Mouse (Mus musculus) G1E-ER4 (cell line): ENCODE measurements around the gene F2r. TPM values are rescaled to one million over a fixed set of nuclear protein-coding genes. Genes with fewer than 3 reads are reported as not detected.

Experiments used
- GATA1 ChIP-seq: IDR thresholded peaks from one replicate; pipeline ENCODE4 v1.8.0; 2012; ENCODE audit warnings: low read length, inconsistent platforms
- polyA plus RNA-seq: library from polyadenylated mRNA; stranded (reverse); fragments of >175 nt; gene quantifications from 2 replicates; pipeline ENCODE4 v1.2.3, GENCODE M21; 2012

F2r gene
- polyA plus RNA-seq, 1 experiment, result not detected

DNA sequence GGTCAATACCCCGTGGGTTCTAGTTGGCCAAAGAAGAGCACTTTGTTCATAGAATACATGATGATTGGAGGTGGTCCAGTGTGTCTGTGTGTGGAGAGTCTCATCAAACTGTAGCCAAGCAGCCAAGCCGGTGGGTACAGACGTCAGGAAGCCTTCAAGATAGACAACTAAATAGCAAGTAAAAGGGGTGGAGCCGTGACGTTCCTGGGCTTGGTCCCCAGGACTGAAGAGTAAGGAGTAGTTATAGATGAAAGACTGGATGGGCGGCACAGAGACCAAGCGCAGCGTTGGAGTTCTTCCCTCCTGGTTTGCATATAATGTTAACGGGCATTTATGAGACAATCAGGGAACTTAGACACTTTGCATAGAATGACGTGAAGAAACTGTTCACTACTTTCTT, 6.0 kb downstream of the F2r start:
- TF ChIP-seq GATA1, result no peak

- no peak for TF ChIP-seq GATA1
These were observed 6.5 kb downstream of the F2r start for GRCm38 (mm10) chr13:95611752-95612151.

GRCm38 (mm10) chr13:95610786-95611562, 7.3 kb downstream of the F2r start:
- TF ChIP-seq GATA1, result no peak

DNA sequence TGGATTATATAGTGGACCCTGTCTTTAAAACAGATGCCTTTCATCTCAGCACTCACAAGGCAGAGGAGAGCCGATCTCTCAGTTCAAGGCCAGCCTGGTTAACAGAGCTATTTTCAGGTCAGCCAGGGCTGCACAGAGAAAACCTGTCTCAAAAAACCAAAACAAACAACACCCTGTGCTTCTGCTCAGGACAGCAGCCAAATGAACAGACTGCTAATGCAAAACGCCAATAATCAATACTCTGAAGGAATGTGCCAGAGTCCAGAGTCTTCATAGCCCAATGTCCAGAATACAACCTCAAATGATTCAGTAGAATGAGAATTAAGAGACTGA, 9.2 kb downstream of the F2r start:
- no peak for TF ChIP-seq GATA1

- TF ChIP-seq GATA1, result no peak
These were observed 9.7 kb downstream of the F2r start for GRCm38 (mm10) chr13:95608416-95609087.

DNA sequence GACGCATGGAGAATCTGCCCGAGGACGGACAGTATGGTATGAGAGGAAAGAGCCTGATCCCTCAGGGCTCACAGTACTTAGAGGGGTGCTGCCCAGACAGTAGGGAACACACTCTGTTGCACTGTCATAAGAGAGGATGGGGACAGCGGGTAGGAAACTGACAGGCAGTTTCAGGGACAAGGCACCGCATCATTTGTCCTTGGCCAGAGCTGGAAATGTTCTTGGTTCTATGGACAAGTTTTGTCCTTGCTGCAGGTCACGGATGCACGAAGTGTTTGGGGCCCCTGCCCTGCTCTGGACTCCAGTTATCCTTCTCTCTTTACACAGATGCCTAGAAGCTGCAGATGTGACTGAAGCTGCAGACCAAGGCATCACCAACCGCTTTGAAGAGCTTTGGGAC, 11.3 kb downstream of the F2r start:
- no peak for TF ChIP-seq GATA1

DNA sequence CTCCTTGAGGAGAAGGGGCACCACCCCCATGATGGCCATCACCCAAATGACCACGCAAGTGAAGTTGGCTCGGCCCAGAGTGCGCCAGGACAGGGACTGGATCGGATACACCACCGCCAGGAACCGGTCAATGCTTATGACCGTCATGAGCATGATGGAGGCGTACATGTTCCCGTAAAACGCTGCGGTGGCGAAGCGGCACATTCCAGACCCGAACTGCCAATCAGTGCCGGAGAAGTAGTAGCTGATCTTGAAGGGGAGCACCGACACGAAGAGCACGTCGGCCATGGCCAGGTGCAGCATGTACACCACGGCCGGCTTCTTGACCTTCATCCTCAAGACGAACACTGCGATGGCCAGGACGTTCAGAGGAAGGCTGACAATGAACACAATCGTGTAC, 14.0 kb downstream of the F2r start:
- TF ChIP-seq GATA1, result no peak

GRCm38 (mm10) chr13:95599833-95600359, 18.4 kb downstream of the F2r start:
- no peak for TF ChIP-seq GATA1

- no peak for TF ChIP-seq GATA1
These were observed 19.9 kb downstream of the F2r start for GRCm38 (mm10) chr13:95598232-95598920.

DNA sequence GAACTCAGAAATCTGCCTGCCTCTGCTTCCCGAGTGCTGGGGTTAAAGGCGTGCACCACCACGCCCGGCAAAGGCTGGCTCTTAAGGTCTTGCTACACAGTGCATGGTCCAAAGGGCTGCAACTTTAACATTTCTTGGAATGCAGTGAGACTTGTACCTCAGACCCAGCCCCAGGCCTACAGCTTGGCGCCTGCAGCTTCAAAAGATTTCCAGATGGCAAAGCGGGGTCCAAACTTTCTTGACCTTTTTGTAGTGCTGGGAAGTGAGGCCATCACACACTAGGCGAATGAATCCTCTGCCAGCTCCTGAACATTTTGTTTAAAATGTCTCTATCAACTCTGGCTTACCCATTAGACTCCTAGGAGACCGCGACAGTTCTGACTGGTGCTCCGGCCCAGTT, 20.7 kb downstream of the F2r start:
- no peak for TF ChIP-seq GATA1

- no peak for TF ChIP-seq GATA1
These were observed 21.6 kb downstream of the F2r start for GRCm38 (mm10) chr13:95596689-95597088.

DNA sequence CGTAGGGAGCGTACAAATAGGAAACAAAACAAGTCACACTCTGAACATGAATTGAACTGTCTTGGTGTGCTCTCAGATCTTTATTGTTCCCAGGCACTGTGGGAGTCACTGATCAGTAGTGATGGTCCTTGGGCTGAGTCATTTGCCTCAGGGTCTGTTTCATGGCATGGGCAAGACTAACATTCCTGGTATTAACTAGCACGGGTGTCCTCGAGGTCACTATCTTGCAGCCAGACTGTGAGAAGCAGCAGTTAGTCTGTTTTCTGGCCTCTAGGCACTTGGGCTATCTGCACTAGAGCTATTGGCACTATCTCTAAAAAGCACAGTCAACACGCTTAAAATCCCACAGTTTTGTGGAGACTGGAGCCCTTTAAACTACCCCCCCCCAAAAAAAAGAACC, 22.4 kb downstream of the F2r start:
- TF ChIP-seq GATA1, result no peak

DNA sequence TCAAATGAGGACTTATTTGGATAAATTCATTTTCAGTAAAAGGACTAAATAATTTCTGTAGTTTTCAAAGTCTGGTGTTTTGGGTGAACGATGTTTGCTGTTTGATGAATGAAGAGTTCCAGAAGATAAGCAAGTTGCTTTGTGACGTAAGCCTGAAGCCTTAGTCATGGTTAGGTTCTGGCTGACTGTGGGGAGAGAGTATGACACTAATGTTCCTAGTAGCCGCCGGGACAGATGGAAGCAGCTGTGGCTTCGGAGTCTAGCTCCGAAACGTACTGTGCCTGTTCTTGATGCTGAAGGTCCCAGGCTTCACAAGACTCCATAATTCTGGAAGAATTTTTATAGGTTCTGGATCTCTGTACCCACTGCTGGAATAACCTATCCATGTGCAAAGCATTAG, 22.9 kb downstream of the F2r start:
- TF ChIP-seq GATA1, result no peak

DNA sequence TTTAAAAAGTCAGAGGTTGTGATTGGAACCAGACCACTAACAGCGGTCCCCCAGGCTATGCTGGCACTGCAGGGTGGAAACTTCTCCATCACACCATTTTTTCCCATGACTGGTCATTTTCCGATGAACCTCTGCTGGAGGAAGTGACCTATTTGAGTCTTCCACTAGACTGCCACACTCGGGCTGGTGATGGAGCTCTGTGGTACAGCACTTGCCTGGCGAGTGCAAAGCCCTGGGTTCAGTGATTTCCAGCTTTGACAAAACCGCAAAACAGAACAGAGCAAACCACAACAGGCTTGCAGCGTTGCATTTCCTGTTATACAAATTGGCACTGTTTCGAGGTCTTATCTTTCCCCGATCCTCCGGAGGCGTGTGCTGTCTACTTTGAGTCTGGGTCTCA, 25.4 kb downstream of the F2r start:
- TF ChIP-seq GATA1, result no peak

- TF ChIP-seq GATA1, result no peak
These were observed 26.7 kb downstream of the F2r start for GRCm38 (mm10) chr13:95591606-95592005.

GRCm38 (mm10) chr13:95587628-95588027, 30.7 kb downstream of the F2r start:
- TF ChIP-seq GATA1, result no peak

DNA sequence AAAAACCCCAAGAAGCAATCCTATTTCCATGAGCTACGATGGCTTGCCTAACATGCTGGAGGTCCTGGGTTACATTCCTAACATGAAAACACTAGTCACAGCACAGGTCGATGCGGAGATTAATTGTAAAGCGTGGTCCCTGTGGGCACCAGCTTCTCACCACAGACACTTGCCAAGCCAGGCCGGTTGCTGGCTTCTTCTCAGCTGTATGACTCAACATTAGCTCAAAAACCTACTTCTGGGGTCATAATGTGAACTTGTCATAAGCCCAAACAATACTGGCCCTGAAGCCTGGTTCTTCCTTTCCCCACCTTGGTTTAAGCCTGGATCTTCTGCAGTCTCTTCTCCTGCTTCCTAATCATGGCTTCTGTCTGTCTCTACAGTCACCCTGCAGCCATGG, 33.4 kb downstream of the F2r start:
- TF ChIP-seq GATA1, result no peak
